Mouse (Mus musculus): ENCODE data around the gene Gorab.

DNA sequence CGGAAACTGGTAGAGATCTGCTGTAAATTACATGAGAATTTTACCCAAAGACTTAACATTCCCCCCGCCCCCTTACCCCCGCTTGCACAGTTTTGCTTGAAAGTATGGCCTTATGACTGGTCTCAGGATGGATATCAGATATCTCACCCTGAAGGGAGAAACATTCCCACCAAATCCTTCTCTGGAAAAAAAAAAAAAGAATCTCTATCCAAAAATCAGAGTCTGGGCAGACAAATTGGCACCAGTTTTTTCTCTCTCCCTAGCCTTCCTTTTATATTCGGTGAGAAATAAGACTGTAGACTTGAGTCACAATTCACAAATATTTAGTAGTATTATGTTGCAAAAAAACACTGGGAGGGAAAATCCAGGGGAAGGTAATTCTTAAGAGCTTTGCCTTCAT is 47.3 kb downstream of the Gorab start:
- TF ChIP-seq CTCF (IDR thresholded peaks at IDR 0.05) (no peak), EP300 (IDR thresholded peaks at IDR 0.05) (no peak)
